Comparison of ENCODE assay signal across 22 mouse cellular contexts in genomic region chr8:118827726-118828125, GRCm38 (mm10).
DNase-seq lines count a peak whose midpoint lies in the region; ATAC-seq and TF ChIP-seq lines count a peak whose summit lies in the region.
"Had no signal": no experiment of that assay in that cellular context is flagged by ENCODE, and none has a peak within 500 bp of the region (broad histone marks: within the 10 kb centered on the region; RNA-seq: fewer than 3 reads in every experiment).

No protein-coding gene starts in this region.

- no peak overlapping the region for H3K27ac ChIP-seq in hindbrain, postnatal 0 days
- H3K27ac ChIP-seq in hindbrain, embryonic 11.5 days (ENCODE audit: low read depth, low read length) = no peak overlapping the region
- no peak overlapping the region for H3K27ac ChIP-seq in kidney, embryonic 14.5 days (ENCODE audit: low read depth, low read length)
- H3K27ac ChIP-seq in midbrain, postnatal 0 days (ENCODE audit: low read depth, low read length) = no peak overlapping the region
- no peak overlapping the region for H3K27ac ChIP-seq in midbrain, embryonic 10.5 days (replicated peaks)
- no peak overlapping the region for H3K27ac ChIP-seq in heart, embryonic 12.5 days (ENCODE audit: poor library complexity, severe bottlenecking)
- H3K27ac ChIP-seq: embryonic facial prominence, embryonic 12.5 days; forebrain, embryonic 12.5 days; heart, adult 2 months; heart, embryonic 13.5 days; hindbrain, embryonic 12.5 days had no signal

- H3K4me2 ChIP-seq in hindbrain, postnatal 0 days (ENCODE audit: low read depth, low read length) = no peak overlapping the region
- H3K4me2 ChIP-seq in hindbrain, embryonic 11.5 days (replicated peaks; ENCODE audit: low read depth, low read length) = no peak overlapping the region
- H3K4me2 ChIP-seq in kidney, embryonic 14.5 days (replicated peaks; ENCODE audit: low read depth, low read length) = no peak overlapping the region
- no peak overlapping the region for H3K4me2 ChIP-seq in midbrain, postnatal 0 days (ENCODE audit: low read depth, low read length, poor library complexity, severe bottlenecking)
- no peak overlapping the region for H3K4me2 ChIP-seq in heart, embryonic 12.5 days
- H3K4me2 ChIP-seq: embryonic facial prominence, embryonic 12.5 days; forebrain, embryonic 12.5 days; heart, embryonic 13.5 days; hindbrain, embryonic 12.5 days had no signal

- TF ChIP-seq CTCF in hindbrain, postnatal 0 days (IDR thresholded peaks at IDR 0.05; ENCODE audit: low read depth) = no peak
- TF ChIP-seq CTCF in midbrain, postnatal 0 days (IDR thresholded peaks at IDR 0.05) = no peak

- H3K4me1 ChIP-seq in hindbrain, postnatal 0 days (ENCODE audit: insufficient read depth, low read length) = no peaks in the 10 kb centered on the region
- no peaks in the 10 kb centered on the region for H3K4me1 ChIP-seq in hindbrain, embryonic 11.5 days (replicated peaks; ENCODE audit: control insufficient read depth, insufficient read depth, low read length)
- no peaks in the 10 kb centered on the region; the same call in 1 of the 2 replicates for H3K4me1 ChIP-seq in kidney, embryonic 14.5 days (ENCODE audit: control insufficient read depth, insufficient read depth, low read length)
- H3K4me1 ChIP-seq in midbrain, postnatal 0 days (ENCODE audit: insufficient read depth, low read length) = peaks cover 6% of the 10 kb centered on the region; the same call in 1 of the 2 replicates
- H3K4me1 ChIP-seq in midbrain, embryonic 10.5 days = peaks cover 24% of the 10 kb centered on the region
- H3K4me1 ChIP-seq in heart, embryonic 12.5 days (replicated peaks) = 0 out of 2 replicates have a peak, but pooled peaks cover 8% of the 10 kb centered on the region

- H3K4me3 ChIP-seq in hindbrain, postnatal 0 days (ENCODE audit: low read length) = no peak overlapping the region
- H3K4me3 ChIP-seq in hindbrain, embryonic 11.5 days (ENCODE audit: low read depth, low read length) = no peak overlapping the region
- H3K4me3 ChIP-seq in kidney, embryonic 14.5 days (ENCODE audit: low read length) = no peak overlapping the region
- H3K4me3 ChIP-seq in midbrain, postnatal 0 days (ENCODE audit: low read depth, low read length) = no peak overlapping the region
- no peak overlapping the region for H3K4me3 ChIP-seq in midbrain, embryonic 10.5 days
- no peak overlapping the region for H3K4me3 ChIP-seq in heart, embryonic 12.5 days
- H3K4me3 ChIP-seq: embryonic facial prominence, embryonic 12.5 days; forebrain, embryonic 12.5 days; heart, adult 2 months; heart, embryonic 13.5 days; hindbrain, embryonic 12.5 days had no signal

- H3K36me3 ChIP-seq in hindbrain, postnatal 0 days (ENCODE audit: insufficient read depth, low read length) = no peaks in the 10 kb centered on the region
- no peaks in the 10 kb centered on the region for H3K36me3 ChIP-seq in hindbrain, embryonic 11.5 days (ENCODE audit: control insufficient read depth, insufficient read depth, low read length)
- no peaks in the 10 kb centered on the region for H3K36me3 ChIP-seq in kidney, embryonic 14.5 days (ENCODE audit: control insufficient read depth, insufficient read depth, low read length)
- H3K36me3 ChIP-seq in midbrain, postnatal 0 days (ENCODE audit: insufficient read depth, low read length) = no peaks in the 10 kb centered on the region
- no peaks in the 10 kb centered on the region for H3K36me3 ChIP-seq in midbrain, embryonic 10.5 days
- H3K36me3 ChIP-seq in heart, embryonic 12.5 days = no peaks in the 10 kb centered on the region
- H3K36me3 ChIP-seq: embryonic facial prominence, embryonic 12.5 days; forebrain, embryonic 12.5 days; heart, embryonic 13.5 days; hindbrain, embryonic 12.5 days had no signal

- no peak overlapping the region for H3K9ac ChIP-seq in hindbrain, postnatal 0 days (replicated peaks; ENCODE audit: low read length)
- H3K9ac ChIP-seq in hindbrain, embryonic 11.5 days (ENCODE audit: low read depth, low read length) = no peak overlapping the region
- H3K9ac ChIP-seq in kidney, embryonic 14.5 days (ENCODE audit: low read depth, low read length) = no peak overlapping the region
- H3K9ac ChIP-seq in midbrain, postnatal 0 days (replicated peaks; ENCODE audit: low read length, poor library complexity, severe bottlenecking) = no peak overlapping the region
- no peak overlapping the region for H3K9ac ChIP-seq in heart, embryonic 12.5 days
- H3K9ac ChIP-seq: embryonic facial prominence, embryonic 12.5 days; forebrain, embryonic 12.5 days; heart, embryonic 13.5 days; hindbrain, embryonic 12.5 days had no signal

- peak; percentile 49; the same call in 1 of the 2 replicates for ATAC-seq in hindbrain, postnatal 0 days
- ATAC-seq in hindbrain, embryonic 11.5 days (ENCODE audit: low FRiP score) = no peak
- no peak for ATAC-seq in kidney, embryonic 14.5 days (ENCODE audit: low FRiP score, low TSS enrichment)
- ATAC-seq in midbrain, postnatal 0 days (ENCODE audit: low FRiP score) = no peak
- no peak for ATAC-seq in heart, embryonic 12.5 days (ENCODE audit: insufficient number of reproducible peaks, low FRiP score)
- ATAC-seq: activated CD4-positive, CD25-positive, alpha-beta regulatory T cell, adult 4 months; forebrain, embryonic 16.5 days; hindbrain, embryonic 16.5 days had no signal

- 70% methylated on average over 6 of the region's 6 CpGs for WGBS in hindbrain, postnatal 0 days
- WGBS in hindbrain, embryonic 11.5 days = 92% methylated on average over 6 of the region's 6 CpGs
- WGBS in kidney, embryonic 14.5 days = 93% methylated on average over 6 of the region's 6 CpGs
- WGBS in midbrain, postnatal 0 days = 89% methylated on average over 6 of the region's 6 CpGs
- WGBS in midbrain, embryonic 10.5 days = 94% methylated on average over 6 of the region's 6 CpGs
- WGBS in heart, embryonic 12.5 days = 87% methylated on average over 6 of the region's 6 CpGs

- no peaks in the 10 kb centered on the region for H3K9me3 ChIP-seq in hindbrain, postnatal 0 days (ENCODE audit: low read length)
- H3K9me3 ChIP-seq in hindbrain, embryonic 11.5 days (ENCODE audit: control insufficient read depth, low read length) = no peaks in the 10 kb centered on the region
- no peaks in the 10 kb centered on the region for H3K9me3 ChIP-seq in kidney, embryonic 14.5 days (ENCODE audit: control insufficient read depth, low read length)
- H3K9me3 ChIP-seq in midbrain, postnatal 0 days (ENCODE audit: low read length) = no peaks in the 10 kb centered on the region
- no peaks in the 10 kb centered on the region for H3K9me3 ChIP-seq in midbrain, embryonic 10.5 days (replicated peaks)
- no peaks in the 10 kb centered on the region for H3K9me3 ChIP-seq in heart, embryonic 12.5 days (replicated peaks)
- H3K9me3 ChIP-seq: embryonic facial prominence, embryonic 12.5 days; forebrain, embryonic 12.5 days; heart, embryonic 13.5 days; hindbrain, embryonic 12.5 days had no signal

- peak; percentile 32 for DNase-seq in hindbrain, postnatal 0 days (ENCODE audit: low spot score)
- no peak for DNase-seq in hindbrain, embryonic 11.5 days (ENCODE audit: low spot score)
- DNase-seq in kidney, adult 9 months = peak; percentile 33
- DNase-seq in midbrain, postnatal 0 days (ENCODE audit: low spot score) = peak; percentile 28
- no peak for DNase-seq in midbrain, embryonic 10.5 days (ENCODE audit: low spot score)
- DNase-seq: adrenal gland, postnatal 14 days; cerebellum, adult 18-20 months; cerebellum, adult 9-11 months; cerebellum, postnatal 36 days; gastrocnemius, postnatal 14 days; heart, adult 2 months; heart, postnatal 36 days had no signal

- no peaks in the 10 kb centered on the region for H3K27me3 ChIP-seq in hindbrain, postnatal 0 days (ENCODE audit: insufficient read depth, low read length)
- no peaks in the 10 kb centered on the region for H3K27me3 ChIP-seq in hindbrain, embryonic 11.5 days (ENCODE audit: control insufficient read depth, insufficient read depth, low read length)
- 0 out of 2 replicates have a peak, but pooled peaks cover 4% of the 10 kb centered on the region for H3K27me3 ChIP-seq in kidney, embryonic 14.5 days (ENCODE audit: control insufficient read depth, insufficient read depth, low read length)
- H3K27me3 ChIP-seq in midbrain, postnatal 0 days (ENCODE audit: insufficient read depth, low read length) = no peaks in the 10 kb centered on the region
- no peaks in the 10 kb centered on the region for H3K27me3 ChIP-seq in midbrain, embryonic 10.5 days (ENCODE audit: low read depth, poor library complexity, severe bottlenecking)
- no peaks in the 10 kb centered on the region for H3K27me3 ChIP-seq in heart, embryonic 12.5 days (replicated peaks)
- H3K27me3 ChIP-seq: CH12.LX; heart, embryonic 13.5 days; hindbrain, embryonic 12.5 days had no signal

Comparison
In these comparisons a context has a peak if more than half of its experiments do, and no peak if none do; other contexts are left out.
1. DNase-seq: peak in hindbrain, postnatal 0 days (single experiment), kidney, adult 9 months (single experiment) and midbrain, postnatal 0 days (single experiment); none in hindbrain, embryonic 11.5 days (single experiment) and midbrain, embryonic 10.5 days (single experiment).